Mouse (Mus musculus) common myeloid progenitor, adult 5-6 weeks (primary cell): ENCODE measurements around the gene Kcnip1. TPM values are rescaled to one million over a fixed set of nuclear protein-coding genes. Genes with fewer than 3 reads are reported as not detected.
A peak's percentile ranks its signal among the peaks of the same experiment; 100 is the strongest.

Experiments used
- ATAC-seq: replicated peaks from 2 replicates; pipeline ENCODE4 v1.8.0; 2016; ENCODE audit warnings: low read depth, mild to moderate bottlenecking, moderate TSS enrichment, inconsistent platforms; ENCODE audit not compliant: poor library complexity, severe bottlenecking
- total RNA-seq: library from RNA; stranded (forward); fragments of 200-1000, 187-1606 nt; gene quantifications from 2 replicates; pipeline ENCODE4 v1.2.3, GENCODE M21; 2017

Gene Kcnip1
- total RNA-seq, 1 experiment from 2014 or later = not detected

GRCm38 (mm10) chr11:33786572-33786971 is 206.4 kb downstream of the Kcnip1 start:
- no peak for ATAC-seq

GRCm38 (mm10) chr11:33781561-33781971 is 211.4 kb downstream of the Kcnip1 start:
- ATAC-seq = no peak

GRCm38 (mm10) chr11:33780263-33780662 is 212.7 kb downstream of the Kcnip1 start:
- no peak for ATAC-seq

GRCm38 (mm10) chr11:33772615-33773141 is 220.3 kb downstream of the Kcnip1 start:
- no peak for ATAC-seq

- no peak for ATAC-seq
Measured at GRCm38 (mm10) chr11:33772043-33772442, 220.9 kb downstream of the Kcnip1 start.

- ATAC-seq = no peak
Measured at GRCm38 (mm10) chr11:33766976-33767938, 225.7 kb downstream of the Kcnip1 start.

GRCm38 (mm10) chr11:33761201-33761755 is 231.7 kb downstream of the Kcnip1 start:
- ATAC-seq = no peak

- no peak for ATAC-seq
Measured at GRCm38 (mm10) chr11:33756624-33757023, 236.3 kb downstream of the Kcnip1 start.

GRCm38 (mm10) chr11:33752431-33752873 is 240.5 kb downstream of the Kcnip1 start:
- ATAC-seq = no peak

GRCm38 (mm10) chr11:33751503-33751902 is 241.4 kb downstream of the Kcnip1 start:
- no peak for ATAC-seq

GRCm38 (mm10) chr11:33749979-33750378 is 243.0 kb downstream of the Kcnip1 start:
- ATAC-seq = no peak

GRCm38 (mm10) chr11:33749408-33749807 is 243.5 kb downstream of the Kcnip1 start:
- ATAC-seq = no peak

GRCm38 (mm10) chr11:33748754-33749153 is 244.2 kb downstream of the Kcnip1 start:
- no peak for ATAC-seq

- ATAC-seq = no peak
Measured at GRCm38 (mm10) chr11:33747402-33747955, 245.5 kb downstream of the Kcnip1 start.

- ATAC-seq = no peak
Measured at GRCm38 (mm10) chr11:33746402-33746801, 246.6 kb downstream of the Kcnip1 start.

- no peak for ATAC-seq
Measured at GRCm38 (mm10) chr11:33745821-33746329, 247.1 kb downstream of the Kcnip1 start.

GRCm38 (mm10) chr11:33744429-33744828 is 248.5 kb downstream of the Kcnip1 start:
- ATAC-seq = no peak

GRCm38 (mm10) chr11:33740187-33740586 is 252.8 kb downstream of the Kcnip1 start:
- ATAC-seq = no peak

- ATAC-seq = no peak
Measured at GRCm38 (mm10) chr11:33736426-33736825, 256.5 kb downstream of the Kcnip1 start.

- peak; percentile 60 for ATAC-seq
Measured at GRCm38 (mm10) chr11:33733269-33733668, 259.7 kb downstream of the Kcnip1 start.
